Mouse (Mus musculus) ES-Bruce4 (cell line): Measurements from ENCODE around the gene Krtap6-2. TPM values are rescaled to one million over a fixed set of nuclear protein-coding genes. Genes with fewer than 3 reads are reported as not detected.

ENCODE experiments used
- H3K27ac ChIP-seq: 2 replicates; pipeline ENCODE4 v1.5.1; 2012; ENCODE audit warnings: low read length, inconsistent platforms; ENCODE audit not compliant: insufficient read depth
- H3K27me3 ChIP-seq: 2 replicates; pipeline ENCODE4 v1.6.1; 2012; ENCODE audit warnings: mild to moderate bottlenecking, low read length, inconsistent platforms; ENCODE audit not compliant: control insufficient read depth, poor library complexity, insufficient read depth, severe bottlenecking
- H3K36me3 ChIP-seq: 2 replicates; pipeline ENCODE4 v1.6.1; 2012; ENCODE audit warnings: inconsistent platforms, mild to moderate bottlenecking, low read length, moderate library complexity; ENCODE audit not compliant: control insufficient read depth, poor library complexity, insufficient read depth, severe bottlenecking
- H3K4me1 ChIP-seq: one replicate; pipeline ENCODE4 v1.8.1; 2011; ENCODE audit warnings: low read length; ENCODE audit not compliant: control insufficient read depth, insufficient read depth
- H3K4me3 ChIP-seq: 2 replicates; pipeline ENCODE4 v1.5.1; 2011; ENCODE audit warnings: low read depth, mild to moderate bottlenecking, low read length
- H3K9ac ChIP-seq: 2 replicates; pipeline ENCODE4 v1.6.1; 2012; ENCODE audit warnings: low read depth, mild to moderate bottlenecking, inconsistent platforms; ENCODE audit not compliant: poor library complexity, severe bottlenecking
- H3K9me3 ChIP-seq: replicated peaks from 2 replicates; pipeline ENCODE4 v1.6.1; 2012; ENCODE audit warnings: mild to moderate bottlenecking, low read length, inconsistent platforms; ENCODE audit not compliant: control insufficient read depth, poor library complexity, insufficient read depth, severe bottlenecking
- CTCF ChIP-seq: IDR thresholded peaks from one replicate; pipeline ENCODE4 v1.8.1; 2011; ENCODE audit warnings: low read depth, low read length
- EP300 ChIP-seq: IDR thresholded peaks from 2 replicates; pipeline ENCODE4 v1.6.1; 2011; ENCODE audit warnings: low read depth, low read length; ENCODE audit not compliant: insufficient read depth
- POLR2A ChIP-seq: IDR thresholded peaks from one replicate; pipeline ENCODE4 v1.8.1; 2011; ENCODE audit warnings: low read length; ENCODE audit not compliant: insufficient read depth
- polyA plus RNA-seq: library from polyadenylated mRNA; stranded (reverse); fragments of >200 nt; gene quantifications from 2 replicates; pipeline ENCODE4 v1.2.4, GENCODE M21; 2011; ENCODE audit warnings: low read depth; ENCODE audit not compliant: missing spikeins, insufficient read depth, insufficient read length

Krtap6-2 gene
- polyA plus RNA-seq, 1 experiment = not detected

GRCm38 (mm10) chr16:89403768-89404167 lies 16.1 kb downstream of the Krtap6-2 start, which contains the start of gene Krtap21-1:
Gene Krtap21-1 (minus strand): TSS chr16:89403868.
- no peak for TF ChIP-seq CTCF
- no peak for TF ChIP-seq EP300
- TF ChIP-seq POLR2A = no peak
- Histone ChIP-seq H3K9ac (no peak within 1 kb of the TSS), H3K27ac (no peak within 1 kb of the TSS), H3K4me3 (no peak within 1 kb of the TSS), H3K4me1 (no peaks in the 10 kb centered on the region), H3K9me3 (no peaks in the 10 kb centered on the region), H3K36me3 (no peaks in the 10 kb centered on the region), H3K27me3 (no peaks in the 10 kb centered on the region)

GRCm38 (mm10) chr16:89372734-89373461 lies 47.0 kb downstream of the Krtap6-2 start:
- no peaks in the 10 kb centered on the region for H3K27me3 ChIP-seq
- H3K9me3 ChIP-seq = no peaks in the 10 kb centered on the region
- no peak overlapping the region for H3K27ac ChIP-seq
- TF ChIP-seq EP300 = no peak
- no peak for TF ChIP-seq CTCF
- no peak for TF ChIP-seq POLR2A
- H3K36me3 ChIP-seq = no peaks in the 10 kb centered on the region
- no peak overlapping the region for H3K9ac ChIP-seq
- no peaks in the 10 kb centered on the region for H3K4me1 ChIP-seq
- no peak overlapping the region for H3K4me3 ChIP-seq

Other genes with a start within 250 kb of the Krtap6-2 start
- gene 1110057P08Rik, start 245.4 kb downstream of the Krtap6-2 start, polyA plus RNA-seq = not detected in 2 replicates
- not detected in 2 replicates for gene Krtap20-2, start 214.2 kb downstream of the Krtap6-2 start, polyA plus RNA-seq
- not detected in 2 replicates for gene Krtap21-1, start 16.2 kb downstream of the Krtap6-2 start, polyA plus RNA-seq
- not detected in 2 replicates for gene Krtap8-1, start 67.8 kb upstream of the Krtap6-2 start, polyA plus RNA-seq
- gene Krtap7-1, start 88.2 kb upstream of the Krtap6-2 start, polyA plus RNA-seq = not detected in 2 replicates
- not detected in 2 replicates for gene Krtap11-1, start 151.1 kb upstream of the Krtap6-2 start, polyA plus RNA-seq